Mouse (Mus musculus): ENCODE data around the gene Arhgap11a. TPM values are rescaled to one million over a fixed set of nuclear protein-coding genes. Genes with fewer than 3 reads are reported as not detected.

The Arhgap11a gene
- 16.7 to 18.0 TPM (median 17.3 TPM) in 4 replicates for total RNA-seq (2023; ENCODE audit: inconsistent age)

GRCm38 (mm10) chr2:113848245-113849121, at the start of gene Arhgap11a:
Arhgap11a (minus strand) TSS chr2:113848661.

GRCm38 (mm10) chr2:113828943-113829882, 19.2 kb downstream of the Arhgap11a start, which contains the start of gene Scg5:
Scg5 (minus strand) TSS chr2:113829121.

Other genes with a start within 250 kb of the Arhgap11a start
- gene Grem1, start 90.0 kb downstream of the Arhgap11a start, total RNA-seq (2023; ENCODE audit: inconsistent age) = not detected in 4 replicates
- 1.0 TPM in 1 of 4 replicates, not detected in the others for gene Scg5, start 19.5 kb downstream of the Arhgap11a start, total RNA-seq (2023; ENCODE audit: inconsistent age)
- not detected in 4 replicates for gene Gjd2, start 165.0 kb upstream of the Arhgap11a start, total RNA-seq (2023; ENCODE audit: inconsistent age)
- gene Actc1, start 204.9 kb upstream of the Arhgap11a start, total RNA-seq (2023; ENCODE audit: inconsistent age) = not detected in 4 replicates